Mouse (Mus musculus): Measurements from ENCODE around the gene Cacna2d2.

Cacna2d2 gene

DNA sequence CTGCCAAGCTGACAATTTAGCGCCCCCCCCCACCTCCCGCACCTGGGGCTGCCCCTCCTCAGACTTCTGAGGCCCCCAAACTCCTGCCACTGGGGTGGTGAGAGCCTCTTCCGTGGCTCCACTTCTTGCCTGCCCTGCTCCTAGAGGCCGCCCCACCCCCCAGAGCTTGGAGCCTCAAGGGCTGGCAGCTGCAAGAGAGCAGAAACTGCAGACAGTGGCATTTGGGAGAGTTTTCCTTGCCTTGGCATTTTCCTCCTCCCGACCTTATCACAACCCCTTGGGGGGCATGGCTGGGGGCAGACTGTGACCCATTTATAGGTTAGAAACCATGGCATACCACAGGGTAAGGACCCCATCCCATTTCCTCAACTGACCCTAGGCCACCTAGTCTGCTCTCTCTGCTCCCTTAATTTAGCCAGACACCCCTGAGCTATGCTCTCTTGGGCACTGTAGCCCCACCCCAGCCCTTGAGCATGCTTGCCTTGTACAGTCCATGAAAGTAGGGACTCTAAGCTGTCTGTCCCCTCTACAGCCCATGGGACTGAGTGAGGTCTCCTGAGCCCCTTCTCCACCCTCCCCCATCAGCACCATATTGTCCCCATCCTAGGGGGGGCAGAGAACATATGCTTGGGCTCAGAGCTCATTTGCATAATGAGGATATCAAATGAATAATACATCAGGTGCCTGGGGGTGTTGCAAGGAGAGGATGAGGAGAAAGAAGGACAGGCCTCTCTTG is 29.2 kb downstream of the Cacna2d2 start:
- no peak for DNase-seq (ENCODE audit: low read depth, low spot score)
- Histone ChIP-seq H3K27me3 (ENCODE audit: control insufficient read depth, insufficient read depth, low read length, poor library complexity, severe bottlenecking) (no peaks in the 10 kb centered on the region), H3K36me3 (ENCODE audit: control insufficient read depth, insufficient read depth, low read length, poor library complexity, severe bottlenecking) (no peaks in the 10 kb centered on the region)

DNA sequence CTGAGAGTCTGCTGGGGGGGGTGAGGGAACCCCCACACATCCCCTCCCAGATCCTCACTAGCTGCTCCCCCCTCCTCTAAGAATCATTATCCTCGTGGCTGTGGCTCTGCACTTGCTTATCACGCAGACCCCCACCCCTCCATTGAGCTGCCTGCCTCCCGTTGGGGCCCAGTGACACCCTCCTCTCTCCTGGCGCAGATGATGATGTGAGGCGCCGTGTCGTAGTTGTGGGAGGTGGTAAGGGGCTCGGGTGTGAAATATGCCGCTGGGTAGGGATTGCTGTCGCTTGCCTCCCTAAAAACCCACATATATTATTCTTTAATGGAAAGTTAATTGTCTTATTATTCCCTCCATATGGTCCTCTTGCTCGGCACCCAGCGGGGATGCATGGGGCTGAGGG is 31.0 kb downstream of the Cacna2d2 start:
- H3K36me3 ChIP-seq (ENCODE audit: control insufficient read depth, insufficient read depth, low read length, poor library complexity, severe bottlenecking), result no peaks in the 10 kb centered on the region
- H3K27me3 ChIP-seq (ENCODE audit: control insufficient read depth, insufficient read depth, low read length, poor library complexity, severe bottlenecking), result no peaks in the 10 kb centered on the region

DNA sequence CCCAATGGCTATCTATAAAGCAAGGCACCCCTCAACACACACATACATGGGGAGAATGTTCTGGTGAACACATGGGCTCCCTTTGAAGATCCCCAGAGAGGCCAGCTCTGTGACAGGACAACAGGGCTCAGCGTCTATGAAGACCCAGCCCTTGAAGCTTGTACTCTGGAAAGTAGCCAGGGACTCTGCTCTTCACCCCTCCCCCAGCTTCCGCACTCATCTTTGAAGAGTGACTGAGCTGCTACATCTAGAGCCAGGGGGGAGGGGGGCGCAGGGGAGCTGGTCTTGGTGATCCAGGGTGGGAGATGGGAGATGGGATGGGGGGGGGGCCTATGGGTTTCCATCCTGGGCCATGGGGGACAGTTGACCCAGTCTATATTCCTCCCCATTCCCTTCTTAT is 33.1 kb downstream of the Cacna2d2 start:
- no peaks in the 10 kb centered on the region for H3K27me3 ChIP-seq (ENCODE audit: control insufficient read depth, insufficient read depth, low read length, poor library complexity, severe bottlenecking)
- no peak for DNase-seq (ENCODE audit: low read depth, low spot score)
- no peaks in the 10 kb centered on the region for H3K36me3 ChIP-seq (ENCODE audit: control insufficient read depth, insufficient read depth, low read length, poor library complexity, severe bottlenecking)

More for the DNA sequence above, 31.0 kb downstream of the Cacna2d2 start:
- no peak for DNase-seq (ENCODE audit: low read depth, low spot score)

DNA sequence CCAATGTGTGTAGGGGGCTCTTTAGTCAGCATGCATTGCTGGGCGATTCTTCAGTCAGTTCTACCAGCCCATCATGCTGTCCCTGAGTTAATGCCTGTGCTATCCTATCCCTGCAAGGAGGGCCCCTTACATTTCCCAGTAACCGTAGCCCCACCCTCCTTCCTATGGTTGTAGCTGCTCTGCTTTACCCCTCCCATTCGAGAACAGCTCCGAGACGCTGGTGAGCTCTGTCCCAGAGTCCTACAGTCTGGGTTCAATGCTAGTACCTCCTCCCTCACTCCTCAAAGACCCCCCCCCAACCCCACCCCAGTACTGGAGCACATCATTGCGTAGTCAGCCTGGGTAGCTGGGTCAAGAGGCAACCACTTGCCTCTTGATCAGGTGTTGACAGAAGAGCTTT is 35.4 kb downstream of the Cacna2d2 start:
- DNase-seq (ENCODE audit: low read depth, low spot score), result no peak
- no peaks in the 10 kb centered on the region for H3K27me3 ChIP-seq (ENCODE audit: control insufficient read depth, insufficient read depth, low read length, poor library complexity, severe bottlenecking)

DNA sequence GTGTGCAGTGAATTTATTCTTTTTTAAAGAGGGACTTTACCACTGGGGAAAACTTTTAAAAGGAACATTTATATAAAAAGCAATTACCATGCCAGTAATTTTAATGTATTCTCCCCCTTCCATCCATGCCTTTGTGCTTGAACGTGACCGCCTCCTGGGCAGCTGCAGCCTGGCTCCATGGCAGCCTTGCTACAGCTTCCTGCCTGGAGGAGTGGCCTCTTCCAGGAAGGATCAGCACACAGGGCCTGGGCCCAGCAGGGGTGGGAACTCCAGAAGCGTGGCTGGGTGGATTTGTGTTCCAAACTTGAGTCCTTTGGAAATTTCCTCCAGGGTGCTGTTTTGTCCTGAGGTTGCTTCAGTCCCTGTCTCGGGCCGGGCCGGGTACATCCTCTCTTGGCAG is 35.9 kb downstream of the Cacna2d2 start:
- no peak for DNase-seq (ENCODE audit: low read depth, low spot score)
- no peaks in the 10 kb centered on the region for H3K36me3 ChIP-seq (ENCODE audit: control insufficient read depth, insufficient read depth, low read length, poor library complexity, severe bottlenecking)
- no peaks in the 10 kb centered on the region for H3K27me3 ChIP-seq (ENCODE audit: control insufficient read depth, insufficient read depth, low read length, poor library complexity, severe bottlenecking)

More for the DNA sequence above, 35.4 kb downstream of the Cacna2d2 start:
- H3K36me3 ChIP-seq (ENCODE audit: control insufficient read depth, insufficient read depth, low read length, poor library complexity, severe bottlenecking), result no peaks in the 10 kb centered on the region

DNA sequence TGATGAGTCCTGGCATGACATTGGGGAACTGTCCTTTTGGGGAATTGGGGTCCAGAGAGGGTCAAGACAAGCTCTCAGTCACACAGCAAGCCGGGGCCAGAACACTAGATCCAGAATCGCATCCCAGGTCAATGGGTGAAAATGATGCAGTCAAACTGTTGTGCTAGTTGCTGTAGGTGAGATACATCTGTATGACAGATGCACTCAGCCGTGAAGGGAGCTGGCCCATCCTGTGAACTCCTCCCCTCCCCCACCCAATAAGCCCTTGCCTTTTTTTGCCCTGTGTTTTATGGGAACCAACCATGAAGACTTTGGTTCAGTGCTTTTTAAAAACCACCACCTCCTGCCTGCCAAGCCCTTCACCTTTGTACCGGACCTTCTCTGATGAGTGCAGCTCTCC is 43.5 kb downstream of the Cacna2d2 start:
- no peaks in the 10 kb centered on the region for H3K27me3 ChIP-seq (ENCODE audit: control insufficient read depth, insufficient read depth, low read length, poor library complexity, severe bottlenecking)
- DNase-seq (ENCODE audit: low read depth, low spot score), result no peak
- no peaks in the 10 kb centered on the region for H3K36me3 ChIP-seq (ENCODE audit: control insufficient read depth, insufficient read depth, low read length, poor library complexity, severe bottlenecking)

DNA sequence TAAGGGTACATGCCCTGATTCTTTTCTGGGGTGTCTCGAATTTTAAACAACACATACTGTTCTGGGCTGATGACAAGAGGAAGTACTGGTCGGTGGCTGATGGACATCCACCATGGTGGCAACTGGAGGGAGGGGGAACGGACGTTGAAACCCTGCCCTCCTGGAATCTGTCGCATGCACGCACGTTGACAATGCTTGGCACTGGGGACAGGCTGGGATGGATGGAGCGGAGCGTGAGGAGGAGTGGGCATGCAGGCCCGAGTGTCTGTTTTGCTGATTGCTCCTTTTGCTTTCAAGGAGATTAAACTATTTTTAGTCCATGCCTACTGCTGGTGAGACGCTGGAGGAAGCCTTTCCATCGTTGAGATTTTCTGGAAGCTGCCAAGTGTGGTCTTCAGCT is 43.9 kb downstream of the Cacna2d2 start:
- no peak for DNase-seq (ENCODE audit: low read depth, low spot score)
- H3K36me3 ChIP-seq (ENCODE audit: control insufficient read depth, insufficient read depth, low read length, poor library complexity, severe bottlenecking), result no peaks in the 10 kb centered on the region

DNA sequence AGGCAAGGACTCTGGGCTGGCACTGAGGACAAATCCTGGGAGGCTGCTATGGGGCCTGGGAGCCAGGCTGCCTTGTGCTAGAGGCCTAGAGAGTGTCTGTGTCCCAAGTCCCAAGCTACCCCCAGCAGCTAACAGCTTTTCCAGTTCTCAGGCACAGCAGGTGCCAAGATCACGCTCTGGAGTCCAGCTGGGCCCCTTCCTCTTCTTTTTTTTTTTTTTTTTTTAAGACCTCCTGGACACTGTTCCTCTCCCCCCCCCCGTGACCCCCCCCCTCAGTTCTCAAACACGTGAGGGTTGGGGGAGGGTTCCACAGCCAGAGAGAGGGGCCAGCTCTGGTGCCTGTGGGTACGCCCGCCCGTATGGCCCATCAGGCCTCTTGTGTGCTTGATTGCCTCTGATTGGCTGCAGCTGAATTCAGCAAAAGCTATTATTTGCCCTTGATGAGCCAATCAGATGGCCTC is 45.6 kb downstream of the Cacna2d2 start:
- no peak for DNase-seq (ENCODE audit: low read depth, low spot score)
- Histone ChIP-seq H3K27me3 (ENCODE audit: control insufficient read depth, insufficient read depth, low read length, poor library complexity, severe bottlenecking) (no peaks in the 10 kb centered on the region), H3K36me3 (ENCODE audit: control insufficient read depth, insufficient read depth, low read length, poor library complexity, severe bottlenecking) (no peaks in the 10 kb centered on the region)

More for the DNA sequence above, 43.9 kb downstream of the Cacna2d2 start:
- no peaks in the 10 kb centered on the region for H3K27me3 ChIP-seq (ENCODE audit: control insufficient read depth, insufficient read depth, low read length, poor library complexity, severe bottlenecking)

DNA sequence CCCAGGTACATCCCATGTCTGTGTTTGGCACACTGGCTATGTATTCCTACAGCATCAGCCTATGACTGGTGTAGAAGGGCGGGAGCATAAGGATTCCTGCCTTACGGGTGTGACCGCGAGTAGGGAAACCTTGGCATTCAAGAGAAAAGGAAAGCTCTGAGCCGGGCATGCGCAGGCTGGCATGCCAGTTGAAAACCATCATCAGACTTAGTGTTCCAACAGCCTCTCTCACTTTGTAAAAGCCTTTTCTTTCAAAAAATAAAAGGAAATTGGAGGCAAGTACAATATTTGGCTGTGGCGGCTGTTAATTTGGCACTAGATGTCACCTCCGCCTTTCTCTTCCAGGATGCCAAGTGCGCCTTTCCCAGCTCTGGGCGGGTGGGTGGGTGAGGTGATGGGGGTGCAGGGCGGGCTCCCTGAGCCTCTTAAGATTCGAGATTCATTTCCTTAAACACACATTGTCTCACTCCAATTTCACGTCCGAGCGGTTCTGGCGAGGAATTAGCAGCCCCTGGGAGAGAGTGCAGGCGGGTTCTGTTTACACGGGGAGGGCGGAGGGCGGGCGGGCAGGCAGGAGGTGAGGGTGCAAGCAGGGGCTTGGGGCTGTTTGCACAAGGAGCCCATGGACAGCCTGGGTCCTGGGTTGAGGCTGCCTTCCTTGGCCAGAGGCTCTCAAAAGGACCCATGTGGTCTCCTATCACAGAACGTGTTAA is 49.5 kb downstream of the Cacna2d2 start:
- Histone ChIP-seq H3K27me3 (ENCODE audit: control insufficient read depth, insufficient read depth, low read length, poor library complexity, severe bottlenecking) (0 out of 2 replicates have a peak, but pooled peaks cover 1% of the 10 kb centered on the region), H3K36me3 (ENCODE audit: control insufficient read depth, insufficient read depth, low read length, poor library complexity, severe bottlenecking) (no peaks in the 10 kb centered on the region)
- no peak for DNase-seq (ENCODE audit: low read depth, low spot score)

DNA sequence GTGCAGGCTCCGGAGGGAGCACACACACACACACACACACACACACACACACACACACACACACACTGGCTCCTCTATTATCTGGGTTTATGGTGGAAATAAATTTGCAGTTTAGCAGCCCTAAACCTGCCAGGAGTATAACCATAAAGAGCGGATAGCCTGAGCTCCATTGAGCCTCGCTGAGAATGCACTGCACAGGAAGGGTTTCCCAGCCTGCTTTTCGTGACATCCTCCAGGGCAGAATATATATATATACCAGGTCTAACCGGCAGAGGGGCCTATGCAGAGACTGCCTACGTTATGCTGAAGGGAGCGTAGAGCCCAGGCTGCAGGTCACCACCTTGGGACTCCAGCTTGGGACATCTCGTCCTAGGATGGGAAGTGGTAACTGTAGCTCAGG is 52.0 kb downstream of the Cacna2d2 start:
- 0 out of 2 replicates have a peak, but pooled peaks cover 1% of the 10 kb centered on the region for H3K27me3 ChIP-seq (ENCODE audit: control insufficient read depth, insufficient read depth, low read length, poor library complexity, severe bottlenecking)
- no peaks in the 10 kb centered on the region for H3K36me3 ChIP-seq (ENCODE audit: control insufficient read depth, insufficient read depth, low read length, poor library complexity, severe bottlenecking)
- no peak for DNase-seq (ENCODE audit: low read depth, low spot score)

DNA sequence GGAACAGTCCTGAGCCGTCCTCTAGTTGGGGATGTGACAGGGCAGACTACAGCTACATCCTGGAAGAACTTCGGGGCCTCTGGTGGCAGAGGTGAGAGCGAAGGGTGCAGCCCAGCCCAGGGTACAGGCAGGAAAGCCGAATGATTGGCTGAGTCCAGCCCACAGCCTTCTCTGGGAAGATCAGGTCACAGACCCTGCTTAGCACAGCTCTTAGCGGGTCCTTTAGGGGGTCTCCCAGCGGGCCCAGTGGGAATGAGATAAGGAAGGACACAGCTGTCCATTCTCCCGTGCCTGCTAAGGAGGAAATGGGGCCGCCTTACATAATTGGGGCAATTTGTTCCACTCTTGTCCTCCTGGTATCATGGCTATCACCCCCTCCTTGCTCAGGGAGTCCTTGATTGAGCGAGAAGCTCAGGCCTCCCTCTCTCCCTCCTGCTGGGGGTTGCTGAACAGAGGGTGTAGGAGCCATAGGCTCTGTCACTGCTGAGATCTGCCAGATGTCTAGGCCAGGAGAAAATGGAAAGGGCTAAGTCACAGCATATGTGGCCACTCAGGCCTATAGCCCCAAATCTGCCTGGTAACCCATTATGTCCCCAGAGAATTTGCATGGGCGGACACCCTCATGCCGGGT is 52.6 kb downstream of the Cacna2d2 start:
- H3K36me3 ChIP-seq (ENCODE audit: control insufficient read depth, insufficient read depth, low read length, poor library complexity, severe bottlenecking), result no peaks in the 10 kb centered on the region
- H3K27me3 ChIP-seq (ENCODE audit: control insufficient read depth, insufficient read depth, low read length, poor library complexity, severe bottlenecking), result 0 out of 2 replicates have a peak, but pooled peaks cover 1% of the 10 kb centered on the region
- no peak for DNase-seq (ENCODE audit: low read depth, low spot score)

DNA sequence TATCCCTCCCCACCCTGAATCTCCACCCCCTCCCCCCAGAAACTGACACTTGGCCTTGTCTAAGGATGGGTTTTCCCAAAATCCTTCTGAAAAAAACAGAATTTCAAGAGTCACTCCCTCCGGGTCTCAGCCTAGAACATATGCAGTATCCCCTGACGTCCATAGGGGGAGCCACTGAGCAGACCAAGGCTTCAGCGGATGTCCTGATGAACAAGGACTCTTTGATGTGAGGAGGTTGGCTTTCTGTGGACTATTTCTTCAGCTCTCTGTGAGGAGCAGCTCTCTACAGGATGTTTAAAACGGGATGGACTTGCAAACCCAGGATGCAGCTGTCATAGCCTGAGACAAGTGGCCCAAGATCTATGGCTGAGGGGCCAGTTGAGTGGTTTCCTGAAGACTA is 53.1 kb downstream of the Cacna2d2 start:
- peak; percentile 36 for DNase-seq (ENCODE audit: low read depth, low spot score)
- Histone ChIP-seq H3K36me3 (ENCODE audit: control insufficient read depth, insufficient read depth, low read length, poor library complexity, severe bottlenecking) (no peaks in the 10 kb centered on the region), H3K27me3 (ENCODE audit: control insufficient read depth, insufficient read depth, low read length, poor library complexity, severe bottlenecking) (0 out of 2 replicates have a peak, but pooled peaks cover 1% of the 10 kb centered on the region)

DNA sequence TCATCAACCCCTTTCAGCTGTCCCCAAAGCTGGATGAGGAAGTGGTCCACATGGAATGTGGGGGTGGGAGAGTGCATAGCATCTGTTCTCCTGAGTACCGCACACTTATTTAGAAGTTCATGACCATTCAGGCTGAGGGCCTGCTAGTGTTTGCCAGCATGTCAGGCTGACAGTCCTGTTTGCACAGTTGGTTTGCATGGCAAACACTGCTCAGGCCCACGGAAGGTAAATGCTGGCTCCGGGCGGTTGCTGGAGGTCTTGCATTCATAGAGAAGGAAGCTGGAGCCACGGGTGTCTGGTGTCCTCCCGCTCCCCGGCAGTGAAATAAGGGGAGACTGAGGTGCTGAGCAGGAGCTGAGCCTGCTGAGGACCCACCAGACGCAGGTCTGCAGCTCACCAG is 53.7 kb downstream of the Cacna2d2 start:
- no peak for DNase-seq (ENCODE audit: low read depth, low spot score)
- Histone ChIP-seq H3K36me3 (ENCODE audit: control insufficient read depth, insufficient read depth, low read length, poor library complexity, severe bottlenecking) (no peaks in the 10 kb centered on the region), H3K27me3 (ENCODE audit: control insufficient read depth, insufficient read depth, low read length, poor library complexity, severe bottlenecking) (0 out of 2 replicates have a peak, but pooled peaks cover 1% of the 10 kb centered on the region)

DNA sequence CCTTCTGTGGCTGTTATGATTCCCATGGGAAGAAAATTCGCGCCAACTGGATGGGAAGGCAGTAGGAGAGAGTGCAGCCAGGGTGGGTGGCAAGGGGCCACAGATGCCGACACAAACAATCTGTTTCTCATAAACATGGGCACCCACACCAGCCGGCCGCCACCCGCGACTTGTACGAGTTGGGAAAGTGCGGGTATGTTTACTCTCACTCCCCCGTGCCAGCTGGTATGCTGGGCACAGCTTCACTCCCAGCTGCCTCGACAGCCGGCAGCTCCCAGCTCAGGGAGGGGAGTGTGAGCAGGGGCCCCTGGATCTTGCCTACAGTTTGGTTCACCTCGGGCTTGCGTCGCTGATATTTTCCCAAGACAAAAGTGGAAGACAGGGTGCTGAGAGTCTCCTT is 57.3 kb downstream of the Cacna2d2 start:
- no peak for DNase-seq (ENCODE audit: low read depth, low spot score)
- H3K27me3 ChIP-seq (ENCODE audit: control insufficient read depth, insufficient read depth, low read length, poor library complexity, severe bottlenecking), result 0 out of 2 replicates have a peak, but pooled peaks cover 1% of the 10 kb centered on the region

DNA sequence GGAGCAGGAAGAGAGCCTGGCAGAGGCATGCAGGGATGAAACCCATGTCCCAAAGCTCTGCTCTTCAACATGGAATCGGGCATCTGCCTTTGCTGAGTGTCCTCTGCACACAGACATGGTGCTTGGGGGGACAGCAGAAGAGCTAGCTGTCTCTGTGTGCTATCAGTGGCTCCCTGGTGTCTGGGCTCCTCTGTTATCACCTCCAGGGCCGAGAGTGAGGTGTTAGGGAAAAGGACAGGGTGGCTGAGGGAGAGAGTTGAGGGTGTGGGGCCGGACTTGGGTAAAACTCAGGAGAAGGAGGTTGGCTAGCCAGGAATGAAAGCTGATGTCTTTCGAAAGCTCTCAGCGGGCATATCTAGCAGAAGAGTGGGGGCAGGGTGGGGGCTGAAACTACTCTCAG is 63.5 kb downstream of the Cacna2d2 start:
- no peak for DNase-seq (ENCODE audit: low read depth, low spot score)
- no peaks in the 10 kb centered on the region for H3K36me3 ChIP-seq (ENCODE audit: control insufficient read depth, insufficient read depth, low read length, poor library complexity, severe bottlenecking)
- no peaks in the 10 kb centered on the region for H3K27me3 ChIP-seq (ENCODE audit: control insufficient read depth, insufficient read depth, low read length, poor library complexity, severe bottlenecking)

More for the DNA sequence above, 57.3 kb downstream of the Cacna2d2 start:
- H3K36me3 ChIP-seq (ENCODE audit: control insufficient read depth, insufficient read depth, low read length, poor library complexity, severe bottlenecking), result no peaks in the 10 kb centered on the region
